Mouse (Mus musculus): Measurements from ENCODE around the gene Ankfy1. TPM values are rescaled to one million over a fixed set of nuclear protein-coding genes. Genes with fewer than 3 reads are reported as not detected.
"Not testable (repeated sequence)": the region's sequence is repeated elsewhere in the genome, so short reads cannot be mapped to it uniquely, and the experiment has no call there.

The Ankfy1 gene
- total and polyA plus RNA-seq, 2 experiments from 2014 or later, result 7.6 to 31.0 TPM

GRCm38 (mm10) chr11:72771461-72771860, 81.7 kb downstream of the Ankfy1 start:
- no peaks in the 10 kb centered on the region for H3K4me1 ChIP-seq (ENCODE audit: control insufficient read depth, insufficient read depth)

GRCm38 (mm10) chr11:72772611-72773010, 82.8 kb downstream of the Ankfy1 start:
- not testable (repeated sequence) for H3K4me2 ChIP-seq (ENCODE audit: low read depth, low read length); H3K4me3 ChIP-seq (ENCODE audit: low read depth, low read length); H3K9me3 ChIP-seq (replicated peaks; ENCODE audit: control insufficient read depth, low read length); DNase-seq (ENCODE audit: low spot score); H3K4me1 ChIP-seq (ENCODE audit: control insufficient read depth, insufficient read depth); H3K27ac ChIP-seq (ENCODE audit: low read depth); H3K27me3 ChIP-seq (ENCODE audit: control insufficient read depth, insufficient read depth, low read length); ATAC-seq (ENCODE audit: insufficient read depth, low read depth); H3K9ac ChIP-seq (replicated peaks; ENCODE audit: low read depth, low read length)
- H3K36me3 ChIP-seq (replicated peaks; ENCODE audit: control insufficient read depth, insufficient read depth, low read length), result peaks cover 17% of the 10 kb centered on the region
- WGBS, result 50% methylated on average over 1 of the region's 1 CpGs

More at GRCm38 (mm10) chr11:72771461-72771860, 81.7 kb downstream of the Ankfy1 start:
- Histone ChIP-seq H3K9ac (replicated peaks; ENCODE audit: low read depth, low read length) (no peak overlapping the region), H3K27ac (ENCODE audit: low read depth) (no peak overlapping the region), H3K4me2 (ENCODE audit: low read depth, low read length) (no peak overlapping the region), H3K27me3 (ENCODE audit: control insufficient read depth, insufficient read depth, low read length) (no peaks in the 10 kb centered on the region), H3K36me3 (replicated peaks; ENCODE audit: control insufficient read depth, insufficient read depth, low read length) (peaks cover 22% of the 10 kb centered on the region), H3K9me3 (replicated peaks; ENCODE audit: control insufficient read depth, low read length) (no peaks in the 10 kb centered on the region), H3K4me3 (ENCODE audit: low read depth, low read length) (no peak overlapping the region)
- no peak for TF ChIP-seq CTCF (IDR thresholded peaks at IDR 0.05; ENCODE audit: low read depth)
- TF ChIP-seq EP300 (IDR thresholded peaks at IDR 0.05; ENCODE audit: low read depth), result no peak
- DNase-seq (ENCODE audit: low spot score) (no peak), ATAC-seq (ENCODE audit: insufficient read depth, low read depth) (no peak)
- 52% methylated on average over 4 of the region's 4 CpGs for WGBS

- ATAC-seq (ENCODE audit: insufficient read depth, low read depth), result no peak
- TF ChIP-seq EP300 (IDR thresholded peaks at IDR 0.05; ENCODE audit: low read depth) (no peak), CTCF (IDR thresholded peaks at IDR 0.05; ENCODE audit: low read depth) (no peak)
These were observed 89.2 kb downstream of the Ankfy1 start for GRCm38 (mm10) chr11:72778957-72779356.

GRCm38 (mm10) chr11:72782103-72782502, 92.3 kb downstream of the Ankfy1 start:
- 54% methylated on average over 2 of the region's 2 CpGs for WGBS
- Histone ChIP-seq H3K36me3 (replicated peaks; ENCODE audit: control insufficient read depth, insufficient read depth, low read length) (0 out of 2 replicates have a peak, but pooled peaks cover 4% of the 10 kb centered on the region), H3K4me3 (ENCODE audit: low read depth, low read length) (no peak overlapping the region), H3K4me1 (ENCODE audit: control insufficient read depth, insufficient read depth) (no peaks in the 10 kb centered on the region), H3K9me3 (replicated peaks; ENCODE audit: control insufficient read depth, low read length) (no peaks in the 10 kb centered on the region), H3K27me3 (ENCODE audit: control insufficient read depth, insufficient read depth, low read length) (no peaks in the 10 kb centered on the region), H3K4me2 (ENCODE audit: low read depth, low read length) (no peak overlapping the region), H3K27ac (ENCODE audit: low read depth) (no peak overlapping the region), H3K9ac (replicated peaks; ENCODE audit: low read depth, low read length) (no peak overlapping the region)
- TF ChIP-seq CTCF (IDR thresholded peaks at IDR 0.05; ENCODE audit: low read depth) (no peak), EP300 (IDR thresholded peaks at IDR 0.05; ENCODE audit: low read depth) (no peak)
- ATAC-seq (ENCODE audit: insufficient read depth, low read depth), result no peak
- no peak for DNase-seq (ENCODE audit: low spot score)

More at GRCm38 (mm10) chr11:72778957-72779356, 89.2 kb downstream of the Ankfy1 start:
- Histone ChIP-seq H3K9me3 (replicated peaks; ENCODE audit: control insufficient read depth, low read length) (no peaks in the 10 kb centered on the region), H3K36me3 (replicated peaks; ENCODE audit: control insufficient read depth, insufficient read depth, low read length) (peaks cover 4% of the 10 kb centered on the region; the same call in 1 of the 2 replicates), H3K4me1 (ENCODE audit: control insufficient read depth, insufficient read depth) (no peaks in the 10 kb centered on the region), H3K4me2 (ENCODE audit: low read depth, low read length) (no peak overlapping the region), H3K27ac (ENCODE audit: low read depth) (no peak overlapping the region), H3K27me3 (ENCODE audit: control insufficient read depth, insufficient read depth, low read length) (no peaks in the 10 kb centered on the region), H3K4me3 (ENCODE audit: low read depth, low read length) (no peak overlapping the region), H3K9ac (replicated peaks; ENCODE audit: low read depth, low read length) (no peak overlapping the region)
- DNase-seq (ENCODE audit: low spot score), result no peak

GRCm38 (mm10) chr11:72782503-72782902, 92.7 kb downstream of the Ankfy1 start:
- H3K4me1 ChIP-seq (ENCODE audit: control insufficient read depth, insufficient read depth), result no peaks in the 10 kb centered on the region
- DNase-seq (ENCODE audit: low spot score) (no peak), ATAC-seq (ENCODE audit: insufficient read depth, low read depth) (no peak)
- no peak overlapping the region for H3K4me2 ChIP-seq (ENCODE audit: low read depth, low read length)
- TF ChIP-seq CTCF (IDR thresholded peaks at IDR 0.05; ENCODE audit: low read depth), result no peak
- no peak for TF ChIP-seq EP300 (IDR thresholded peaks at IDR 0.05; ENCODE audit: low read depth)
- no peaks in the 10 kb centered on the region for H3K9me3 ChIP-seq (replicated peaks; ENCODE audit: control insufficient read depth, low read length)
- no peak overlapping the region for H3K27ac ChIP-seq (ENCODE audit: low read depth)
- H3K27me3 ChIP-seq (ENCODE audit: control insufficient read depth, insufficient read depth, low read length), result no peaks in the 10 kb centered on the region
- no peak overlapping the region for H3K4me3 ChIP-seq (ENCODE audit: low read depth, low read length)
- H3K36me3 ChIP-seq (replicated peaks; ENCODE audit: control insufficient read depth, insufficient read depth, low read length), result 0 out of 2 replicates have a peak, but pooled peaks cover 4% of the 10 kb centered on the region
- H3K9ac ChIP-seq (replicated peaks; ENCODE audit: low read depth, low read length), result no peak overlapping the region
- 76% methylated on average over 3 of the region's 3 CpGs for WGBS

GRCm38 (mm10) chr11:72792033-72792432, 102.2 kb downstream of the Ankfy1 start:
- Histone ChIP-seq H3K9me3 (replicated peaks; ENCODE audit: control insufficient read depth, low read length) (no peaks in the 10 kb centered on the region), H3K36me3 (replicated peaks; ENCODE audit: control insufficient read depth, insufficient read depth, low read length) (no peaks in the 10 kb centered on the region), H3K27ac (ENCODE audit: low read depth) (no peak overlapping the region), H3K27me3 (ENCODE audit: control insufficient read depth, insufficient read depth, low read length) (no peaks in the 10 kb centered on the region), H3K4me3 (ENCODE audit: low read depth, low read length) (no peak overlapping the region), H3K4me2 (ENCODE audit: low read depth, low read length) (no peak overlapping the region), H3K4me1 (ENCODE audit: control insufficient read depth, insufficient read depth) (peaks cover 4% of the 10 kb centered on the region), H3K9ac (replicated peaks; ENCODE audit: low read depth, low read length) (no peak overlapping the region)
- DNase-seq (ENCODE audit: low spot score) (no peak), ATAC-seq (ENCODE audit: insufficient read depth, low read depth) (no peak)
- TF ChIP-seq CTCF (IDR thresholded peaks at IDR 0.05; ENCODE audit: low read depth) (no peak), EP300 (IDR thresholded peaks at IDR 0.05; ENCODE audit: low read depth) (no peak)
